Mouse (Mus musculus): ENCODE results near the gene Slc4a1ap.

DNA sequence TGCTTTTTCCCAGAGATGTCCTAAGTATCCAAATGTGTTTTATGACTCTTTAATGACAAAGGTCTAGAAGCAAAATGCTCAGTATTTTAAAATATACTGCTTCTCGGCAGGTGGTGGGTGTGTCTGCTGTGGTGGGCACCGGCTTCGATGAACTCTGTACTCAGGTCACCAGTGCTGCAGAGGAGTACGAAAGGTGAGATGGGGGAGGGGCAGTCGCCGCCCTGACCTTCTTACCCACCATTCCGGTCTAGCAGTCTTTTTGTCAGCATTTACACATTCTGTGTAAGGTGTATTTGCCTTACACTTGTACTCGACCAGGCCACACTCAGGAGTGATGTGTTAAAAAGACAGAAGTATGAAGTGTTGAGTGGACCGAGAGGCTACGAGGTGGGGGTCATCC, 22.0 kb upstream of the Slc4a1ap start:
- TF ChIP-seq CTCF (IDR thresholded peaks at IDR 0.05; ENCODE audit: low read depth, low read length) = no peak
- TF ChIP-seq POLR2A (IDR thresholded peaks at IDR 0.05; ENCODE audit: insufficient read depth, low read length) = no peak
